Mouse (Mus musculus): ENCODE measurements around the gene Cherp.
A peak's percentile ranks its signal among the peaks of the same experiment; 100 is the strongest.

Cherp gene

GRCm38 (mm10) chr8:72474826-72475546 is at the start of gene Cherp:
Gene Cherp (minus strand): TSS chr8:72475226.
- peak; percentile 98 for DNase-seq

DNA sequence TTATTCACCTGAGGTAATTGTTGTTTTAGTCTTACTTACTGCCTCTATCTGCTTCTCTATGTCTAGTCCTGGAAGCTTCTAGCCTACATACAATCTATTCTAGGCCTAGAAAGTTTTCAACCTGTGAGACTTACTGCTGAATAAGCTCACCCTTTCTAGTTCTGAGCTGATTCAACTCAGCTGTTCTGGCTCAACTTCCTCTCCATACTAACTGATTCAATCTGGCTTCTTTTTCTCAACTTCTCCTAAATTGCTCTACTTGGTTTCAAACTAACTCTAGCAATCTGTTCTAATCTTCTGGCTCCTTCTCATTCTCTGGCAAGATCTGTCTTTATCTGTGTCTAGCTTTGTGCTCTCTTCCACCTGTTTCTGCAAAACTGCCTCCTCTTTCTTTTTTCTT is 46.9 kb upstream of the Cherp start:
- DNase-seq, result no peak

- DNase-seq, result no peak
Measured at GRCm38 (mm10) chr8:72517421-72517988, 42.5 kb upstream of the Cherp start.

GRCm38 (mm10) chr8:72513158-72513557 is 38.1 kb upstream of the Cherp start:
- no peak for DNase-seq

DNA sequence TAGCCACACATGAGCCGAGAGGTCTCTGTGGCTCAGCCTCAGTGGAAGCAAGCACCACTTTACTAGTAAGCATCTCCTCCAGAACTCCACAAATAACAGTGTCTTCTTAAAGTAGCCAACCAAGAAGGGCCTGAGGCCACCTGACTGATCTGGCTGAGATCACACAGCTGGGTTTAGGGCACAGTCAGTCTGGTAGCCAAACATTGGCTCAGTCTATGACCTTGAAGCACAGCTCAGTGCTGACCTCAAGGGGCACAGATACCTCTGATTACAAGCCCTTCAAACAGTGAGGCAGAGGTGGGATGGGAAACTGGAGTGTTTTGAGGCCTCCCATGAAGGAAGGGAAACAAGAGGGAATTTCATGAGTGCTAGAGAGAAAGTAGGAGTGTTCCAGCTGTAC is 37.6 kb upstream of the Cherp start:
- no peak for DNase-seq

GRCm38 (mm10) chr8:72507505-72507904 is 32.5 kb upstream of the Cherp start:
- peak in 1 of 2 experiments; percentile 50 for DNase-seq

DNA sequence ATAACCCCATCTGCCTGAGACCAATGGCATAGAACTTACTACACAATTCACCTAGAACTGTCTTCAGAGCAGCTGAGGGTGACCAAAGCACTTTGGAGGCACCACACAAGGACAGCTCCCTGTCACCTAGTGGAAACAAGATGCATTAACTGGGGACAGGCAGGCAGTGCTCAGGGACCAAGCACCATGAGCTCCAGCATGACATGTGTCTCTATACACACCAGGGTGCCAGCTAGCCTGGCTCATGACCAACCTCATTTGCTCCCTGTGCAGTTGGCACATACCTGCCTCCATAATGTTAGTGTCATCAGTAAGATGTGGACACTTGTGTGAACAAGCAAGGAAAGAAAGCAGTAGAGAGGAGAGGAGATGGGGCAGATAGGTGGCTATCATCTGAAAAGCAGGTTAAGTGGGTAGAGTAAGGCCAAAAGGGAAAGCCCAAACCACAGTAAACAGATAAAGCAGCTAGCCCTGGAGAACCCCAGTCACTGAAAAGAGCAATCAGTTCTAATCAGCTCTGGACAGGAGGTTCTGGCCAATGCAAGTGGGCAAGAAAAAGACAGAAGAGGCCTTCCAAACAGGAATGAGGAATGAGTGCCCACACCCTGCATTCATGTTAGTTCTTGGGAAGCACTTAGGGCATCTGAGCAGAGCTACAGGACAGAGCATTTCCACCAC is 29.8 kb upstream of the Cherp start:
- peak; percentile 80 to 82 for DNase-seq

- DNase-seq, result peak; percentile 85 to 87
Measured at GRCm38 (mm10) chr8:72504137-72504536, 29.1 kb upstream of the Cherp start.

DNA sequence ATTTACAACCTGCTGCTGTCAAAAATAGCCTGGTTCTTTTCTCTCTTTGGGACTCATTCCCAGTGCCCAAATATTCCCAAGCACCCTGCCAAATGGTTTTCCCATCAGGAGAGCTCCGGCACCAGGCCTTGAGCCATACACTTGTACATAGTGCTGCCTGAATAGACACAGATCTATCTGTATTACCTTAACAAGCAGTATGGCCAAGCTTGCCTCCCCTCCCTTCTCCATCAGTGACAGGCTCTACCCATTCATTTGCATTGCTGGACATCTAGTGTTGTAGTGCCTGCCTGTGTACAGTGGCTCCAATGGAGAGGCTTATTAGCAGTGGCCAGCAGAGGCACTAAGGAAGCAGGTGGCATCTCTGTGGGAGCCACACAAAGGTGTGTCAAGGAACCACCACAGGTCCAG is 25.5 kb upstream of the Cherp start:
- peak; percentile 87 to 89 for DNase-seq

- no peak for DNase-seq
Measured at GRCm38 (mm10) chr8:72499521-72500284, 24.7 kb upstream of the Cherp start.

GRCm38 (mm10) chr8:72498527-72498926 is 23.5 kb upstream of the Cherp start:
- no peak for DNase-seq

- peak in 1 of 2 experiments; percentile 50 for DNase-seq
Measured at GRCm38 (mm10) chr8:72497911-72498310, 22.9 kb upstream of the Cherp start.

DNA sequence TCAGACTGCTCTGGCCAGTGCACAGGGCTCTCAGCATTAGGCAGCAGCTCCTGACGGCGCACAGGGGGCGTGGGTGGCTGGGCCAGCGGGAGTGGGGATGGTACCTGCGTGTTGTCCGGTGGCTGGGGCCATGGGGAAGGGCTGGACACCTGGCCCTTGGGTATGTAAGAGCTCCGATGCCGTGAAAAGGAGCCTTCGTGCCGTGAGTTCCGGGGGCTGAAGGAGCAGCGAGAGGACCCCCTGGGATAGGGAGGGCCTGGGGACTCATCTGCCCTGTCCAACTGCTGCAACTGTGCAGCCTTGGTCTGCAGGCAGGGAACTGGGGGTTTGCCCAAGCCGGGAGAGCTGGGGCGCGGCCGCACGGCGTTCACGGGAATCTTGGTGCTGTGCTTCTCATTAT is 21.2 kb upstream of the Cherp start:
- DNase-seq, result no peak

GRCm38 (mm10) chr8:72495411-72496111 is 20.5 kb upstream of the Cherp start:
- peak; percentile 42 to 50 for DNase-seq

- DNase-seq, result no peak
Measured at GRCm38 (mm10) chr8:72493381-72493780, 18.4 kb upstream of the Cherp start.

DNA sequence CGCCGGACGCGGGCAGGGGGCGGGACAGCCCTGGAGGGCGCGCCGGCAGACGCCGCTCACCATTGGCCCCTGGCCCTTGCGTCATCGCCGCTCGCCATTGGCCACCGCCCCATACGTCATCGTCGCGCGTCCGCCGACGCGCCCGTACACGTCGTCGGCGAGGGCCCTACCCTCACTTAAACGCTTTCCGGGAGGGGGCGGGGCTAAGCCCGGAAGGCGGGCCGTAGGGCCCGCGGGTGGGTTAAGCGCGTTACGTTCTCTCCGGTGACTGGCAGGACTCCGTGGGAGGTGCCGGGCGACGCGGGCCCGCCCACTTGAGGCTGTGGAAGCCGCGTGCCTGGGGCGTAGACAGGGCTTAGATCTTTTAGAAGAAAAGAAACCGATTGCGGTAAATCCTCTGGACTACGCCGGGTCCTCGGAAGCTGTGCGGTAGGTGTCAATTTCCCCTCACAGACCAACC is 17.6 kb upstream of the Cherp start:
- peak; percentile 99 to 100 for DNase-seq

DNA sequence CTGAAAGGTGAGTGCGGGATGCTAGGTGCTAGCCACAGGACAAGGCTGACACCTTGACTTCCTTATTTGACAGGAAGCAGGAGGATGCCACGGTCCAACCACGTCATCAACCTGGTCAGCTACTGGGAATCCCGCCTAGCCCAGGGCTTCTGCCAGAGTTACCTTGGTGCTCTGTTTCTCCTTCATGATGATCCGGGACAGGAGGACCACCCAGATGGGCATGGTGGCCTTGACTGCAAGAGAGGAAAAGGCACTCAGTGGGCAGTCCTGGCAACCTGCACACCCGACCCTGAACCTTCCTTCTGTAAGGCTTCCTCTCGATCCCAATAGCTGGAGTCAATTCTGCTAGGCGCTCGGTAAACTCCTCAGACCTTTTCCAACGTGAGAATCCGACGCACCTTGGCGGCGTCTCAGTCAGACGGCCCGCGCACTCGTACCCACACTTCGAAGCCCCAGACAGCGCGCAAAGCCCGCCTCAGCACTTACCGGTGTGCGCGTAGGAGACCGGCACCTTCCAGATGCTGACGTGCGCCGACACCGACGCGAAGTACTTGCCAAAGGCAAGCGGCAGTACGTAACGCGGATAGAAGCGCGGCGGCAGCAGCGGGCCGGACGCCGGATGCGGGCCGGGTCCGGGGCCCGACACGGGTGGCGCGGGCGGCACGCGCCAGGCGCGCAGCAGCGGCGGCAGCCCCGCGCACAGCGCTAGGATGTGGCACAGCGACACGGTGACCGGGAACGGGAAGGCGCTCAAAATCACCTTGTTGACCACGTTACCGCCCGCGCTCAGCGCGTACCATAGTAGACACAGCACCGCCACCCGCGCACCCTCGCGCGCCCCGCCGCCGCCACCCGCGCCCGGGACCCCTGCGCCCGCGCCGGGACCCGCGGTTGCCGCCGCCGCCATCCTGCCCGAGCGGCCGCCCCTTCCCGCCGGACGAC is 16.9 kb upstream of the Cherp start, which contains the start of gene Slc35e1:
Gene Slc35e1 (minus strand): TSS at position 935 of the 942 bp plus-strand sequence.
- DNase-seq, result peak in 1 of 2 experiments; percentile 61

GRCm38 (mm10) chr8:72491017-72491416 is 16.0 kb upstream of the Cherp start:
- DNase-seq, result peak in 1 of 2 experiments; percentile 37

DNA sequence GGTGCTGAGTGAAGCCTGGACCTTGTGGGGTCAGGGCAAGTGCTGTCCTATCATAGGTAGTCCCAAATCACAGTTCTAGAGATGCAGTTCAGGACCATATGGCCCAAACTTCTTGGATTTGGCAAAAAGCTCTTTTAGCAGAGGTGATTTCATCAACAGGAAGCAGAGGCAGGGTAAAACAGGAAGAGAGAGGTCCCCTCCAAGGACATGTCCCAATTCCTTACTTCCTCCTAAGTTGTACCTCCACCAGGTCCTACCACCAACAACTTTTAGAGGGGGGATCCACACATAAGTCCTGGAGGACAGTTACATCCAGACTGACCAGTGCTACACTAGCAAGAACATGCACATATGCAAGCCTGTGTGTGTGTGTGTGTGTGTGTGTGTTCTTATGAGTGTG is 12.0 kb upstream of the Cherp start:
- no peak for DNase-seq

DNA sequence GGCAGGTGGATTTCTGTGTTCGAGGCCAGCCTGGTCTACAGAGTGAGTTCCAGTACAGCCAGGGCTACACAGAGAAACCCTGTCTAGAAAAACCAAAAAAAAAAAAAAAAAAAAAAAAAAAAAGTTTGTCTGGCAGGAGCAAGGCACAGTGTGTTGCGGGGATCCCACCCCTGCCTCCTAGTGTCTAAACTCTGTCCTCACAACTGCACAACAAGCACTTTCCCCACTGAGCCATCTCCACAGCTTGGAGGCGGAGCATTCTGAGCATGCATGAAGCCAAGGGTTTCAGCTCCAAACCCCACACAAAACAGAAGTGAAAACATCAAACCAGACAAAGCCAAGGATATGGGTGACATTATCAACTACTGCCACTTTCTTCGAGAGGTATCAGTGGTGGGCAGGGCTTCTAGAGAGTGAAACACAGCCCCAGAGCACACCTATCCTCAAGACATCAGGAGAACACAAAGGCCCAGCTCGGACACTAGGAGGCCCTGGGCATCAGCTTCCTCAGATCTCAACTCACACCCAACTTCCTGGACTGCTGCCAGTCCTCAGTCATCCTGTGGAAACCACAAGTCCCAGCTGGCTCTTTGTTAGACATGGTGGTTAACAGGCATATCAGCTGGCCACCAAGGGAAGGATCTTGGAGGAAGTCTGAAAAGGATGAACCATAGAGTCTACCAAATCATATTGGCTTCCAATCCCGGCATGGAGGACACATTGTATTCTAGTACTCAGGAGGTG is 10.6 kb upstream of the Cherp start:
- DNase-seq, result peak in 1 of 2 experiments; percentile 35
